Mouse (Mus musculus) gastrocnemius, postnatal 14 days (tissue): Measurements from ENCODE around the gene Ptgr1. TPM values are rescaled to one million over a fixed set of nuclear protein-coding genes. Genes with fewer than 3 reads are reported as not detected.

Experiments used
- DNase-seq: peaks from one replicate; pipeline ENCODE4 v3.0.0; 2021; ENCODE audit warnings: mixed read lengths
- intact Hi-C: fragments of 180-260 bp; cut with DNase I; formaldehyde crosslinking; loops from one replicate; pipeline ENCODE4 v1.15.1; 2025; ENCODE audit warnings: low total_unique reads
- total RNA-seq, 2 experiments: library from RNA; stranded (reverse); gene quantifications; 2 replicates each; pipeline ENCODE4 v1.2.3; 2021

Ptgr1 gene
- total RNA-seq, 2 experiments from 2014 or later, result 3.4 to 3.7 TPM

DNA sequence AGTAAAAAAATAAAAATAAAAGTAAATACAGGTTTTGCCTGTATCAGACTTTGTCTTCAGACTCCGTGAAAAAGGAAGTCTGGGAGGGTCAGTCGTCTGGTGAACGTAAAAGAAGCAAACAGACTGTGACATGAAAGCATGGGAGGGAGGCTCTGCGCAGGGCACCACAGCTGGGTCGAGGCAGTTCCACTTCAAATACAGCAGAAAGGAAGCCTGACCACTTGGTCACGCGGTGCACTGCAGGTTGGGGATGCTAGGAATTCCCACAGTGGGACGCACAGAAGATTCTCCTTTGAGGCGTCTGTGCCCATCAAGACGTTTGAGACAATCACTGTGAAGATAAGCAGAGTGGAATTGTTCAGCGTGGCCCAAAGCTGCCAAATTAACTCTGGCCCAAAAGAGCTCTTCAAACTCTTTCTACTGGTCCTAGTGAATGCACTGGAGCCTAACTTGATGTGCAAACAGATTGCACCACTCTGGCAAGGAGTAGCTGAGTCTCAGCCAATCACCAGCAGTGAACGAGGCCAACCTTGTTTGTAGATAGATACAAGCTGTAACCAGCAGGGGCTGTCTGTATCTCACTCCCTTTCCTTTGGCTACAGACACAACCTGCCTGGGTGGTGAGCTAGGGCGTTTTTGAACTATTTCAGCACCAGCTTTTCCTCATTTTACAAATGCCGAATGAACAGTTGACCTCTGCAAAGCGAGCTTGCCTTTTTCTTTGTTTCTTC, 52.0 kb downstream of the Ptgr1 start:
- intact Hi-C loops, result no loop called here
- DNase-seq, result peak; percentile 64

DNA sequence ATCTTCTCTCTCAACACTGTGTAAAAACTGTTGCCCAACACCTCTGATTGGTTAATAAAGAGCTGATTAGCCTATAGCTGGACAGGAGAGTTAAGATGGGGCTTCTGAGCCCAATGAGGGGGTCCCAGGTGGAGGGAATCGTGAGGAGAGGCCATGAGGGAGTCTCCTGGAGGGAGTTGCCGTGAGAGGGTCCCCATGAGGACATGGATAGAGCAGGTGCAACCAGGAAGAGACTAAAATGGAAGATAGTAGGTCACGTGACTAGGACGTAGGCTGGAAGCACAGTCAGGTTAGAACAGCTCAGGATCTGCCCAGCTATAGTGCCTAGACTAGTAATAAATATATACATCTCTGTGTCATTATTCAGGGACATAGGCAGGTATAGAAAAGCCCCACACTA, 52.6 kb downstream of the Ptgr1 start:
- intact Hi-C loops, result no loop called here
- DNase-seq, result no peak

DNA sequence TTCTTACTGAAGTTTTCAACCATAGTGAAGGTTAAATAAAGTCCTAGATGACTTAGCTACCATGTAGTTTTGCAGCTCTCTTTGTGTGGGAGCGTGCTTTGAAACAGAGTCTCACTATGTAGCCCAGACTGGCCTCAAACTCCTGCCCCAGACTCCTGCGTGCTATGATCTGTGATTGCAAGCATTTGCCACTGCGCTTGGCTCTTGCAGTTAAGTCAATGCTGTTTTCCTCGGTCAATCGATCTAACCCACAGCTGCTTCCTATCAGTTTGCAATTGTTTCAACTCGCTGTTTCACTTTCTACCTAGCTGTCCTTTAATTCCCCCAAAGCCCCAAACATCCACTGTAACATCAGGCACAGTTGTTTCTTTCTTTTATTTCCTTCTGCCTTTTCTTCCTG, 54.4 kb downstream of the Ptgr1 start:
- intact Hi-C loops, result no loop called here
- DNase-seq, result no peak

DNA sequence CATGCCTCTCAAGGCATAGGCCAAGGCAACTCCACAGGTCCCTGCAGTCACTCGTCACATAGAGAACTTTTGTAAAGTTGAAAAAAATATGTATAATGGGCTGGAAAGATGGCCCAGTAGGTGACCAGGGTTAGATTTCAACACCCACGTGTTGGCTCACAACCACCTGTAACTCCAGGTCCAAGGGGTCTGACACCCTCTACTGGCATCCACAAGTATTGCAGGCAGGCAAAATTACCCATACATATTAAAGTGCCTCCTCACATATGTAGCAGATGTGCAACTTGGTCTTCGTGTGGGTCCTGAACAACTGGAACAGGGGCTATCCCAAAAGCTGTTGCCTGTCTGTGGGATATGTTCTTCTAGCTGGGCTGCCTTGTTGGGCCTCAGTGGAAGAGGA, 59.3 kb downstream of the Ptgr1 start:
- intact Hi-C loops, result no loop called here
- no peak for DNase-seq

DNA sequence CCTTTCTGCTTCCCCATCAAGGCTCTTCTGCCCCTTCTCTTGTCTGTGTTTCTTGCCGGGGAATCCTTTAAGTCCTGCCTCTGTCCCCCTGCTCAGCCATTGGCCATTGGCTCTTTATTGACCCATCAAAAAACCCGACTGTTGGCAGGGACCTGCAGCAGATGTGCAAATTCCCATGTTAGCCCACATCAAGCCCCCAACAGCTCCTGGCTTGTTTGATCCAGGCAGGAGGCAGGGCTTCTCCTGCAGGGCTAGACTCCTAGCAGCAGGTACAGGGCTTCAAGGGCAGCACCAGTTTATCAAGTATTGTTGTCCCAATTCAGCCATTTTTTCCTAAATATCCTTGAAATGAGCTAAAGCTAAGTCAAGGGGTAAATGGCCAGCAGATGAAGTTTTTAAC, 60.8 kb downstream of the Ptgr1 start:
- no peak for DNase-seq
- intact Hi-C loops, result no loop called here

DNA sequence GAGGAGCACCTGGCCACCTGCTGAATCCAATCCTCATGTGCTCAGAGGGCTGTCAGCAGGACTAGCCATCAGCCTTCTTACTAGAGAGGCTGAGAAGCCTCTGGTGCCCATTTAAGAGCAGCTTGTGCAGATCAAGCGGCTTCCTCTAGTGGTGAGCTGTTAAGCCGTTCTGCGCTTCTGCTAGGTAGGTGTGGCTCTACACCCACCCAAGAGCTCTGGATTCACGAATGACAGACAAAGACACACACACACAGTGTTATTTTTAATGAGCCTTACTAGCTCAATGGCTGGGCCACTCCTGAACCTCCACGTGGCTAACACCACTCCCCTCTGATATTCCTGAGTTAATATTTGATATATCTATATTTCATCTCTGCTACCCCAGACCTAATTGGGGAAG, 61.3 kb downstream of the Ptgr1 start:
- no peak for DNase-seq
- intact Hi-C loops, result no loop called here

DNA sequence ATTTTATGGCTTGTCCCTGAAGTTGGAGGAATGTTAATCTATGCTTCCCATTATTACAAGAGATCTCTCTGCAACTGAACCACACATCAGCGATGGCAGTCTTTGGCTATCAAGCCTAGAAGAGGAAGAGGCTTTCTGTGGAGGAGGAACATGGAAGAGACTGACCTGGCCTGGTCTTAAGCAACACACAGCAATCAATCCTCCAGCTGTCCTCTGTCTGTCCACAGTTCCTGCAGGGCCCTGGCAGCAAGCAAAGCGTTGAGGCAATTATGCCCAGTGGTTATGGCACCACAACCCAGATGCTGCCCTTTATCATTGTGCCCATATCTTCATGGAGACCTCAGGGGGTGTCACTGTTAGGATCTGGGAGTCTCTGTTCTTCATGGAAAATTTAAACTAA, 63.0 kb downstream of the Ptgr1 start:
- DNase-seq, result no peak
- intact Hi-C loops, result no loop called here

Other genes starting within 250 kb of the Ptgr1 start
- under 1 TPM; 0.10 to 0.22 TPM for gene Olfr267, start 199.4 kb downstream of the Ptgr1 start, total RNA-seq
- 100 to 1,000 TPM; 206 to 221 TPM for gene Ecpas, start 74.4 kb downstream of the Ptgr1 start, total RNA-seq
- under 1 TPM; 0.16 to 0.18 TPM for gene Zkscan16, start 43.5 kb downstream of the Ptgr1 start, total RNA-seq
- gene Dnajc25, start 7.9 kb upstream of the Ptgr1 start, total RNA-seq, result 10 to 100 TPM; 10.5 to 12.1 TPM
- gene Gm20503, start 16.1 kb upstream of the Ptgr1 start, total RNA-seq, result 1 to 10 TPM in 1 of 2 experiments, not detected in 1; 2.2 TPM
- 10 to 100 TPM; 12.3 to 20.1 TPM for gene Gng10, start 48.0 kb upstream of the Ptgr1 start, total RNA-seq
- not detected for gene AI481877, start 151.9 kb upstream of the Ptgr1 start, total RNA-seq
- 10 to 100 TPM; 10.2 to 10.4 TPM for gene Ugcg, start 202.1 kb upstream of the Ptgr1 start, total RNA-seq